Mouse (Mus musculus): ENCODE data around the gene Ccdc6. TPM values are rescaled to one million over a fixed set of nuclear protein-coding genes. Genes with fewer than 3 reads are reported as not detected.
A peak's percentile ranks its signal among the peaks of the same experiment; 100 is the strongest.

The Ccdc6 gene
- total RNA-seq, 2 experiments from 2014 or later, result 56.9 to 62.9 TPM

- DNase-seq (ENCODE audit: extremely low spot score in 1 of 2, low spot score in 1 of 2), result no peak
Observed at GRCm38 (mm10) chr10:70125491-70125890, 28.6 kb downstream of the Ccdc6 start.

- no peak for DNase-seq (ENCODE audit: extremely low spot score in 1 of 2, low spot score in 1 of 2)
Observed at GRCm38 (mm10) chr10:70127273-70127672, 30.4 kb downstream of the Ccdc6 start.

GRCm38 (mm10) chr10:70128408-70128807, 31.5 kb downstream of the Ccdc6 start:
- DNase-seq (ENCODE audit: extremely low spot score in 1 of 2, low spot score in 1 of 2), result no peak

- DNase-seq (ENCODE audit: extremely low spot score in 1 of 2, low spot score in 1 of 2), result no peak
Observed at GRCm38 (mm10) chr10:70132087-70132560, 35.2 kb downstream of the Ccdc6 start.

GRCm38 (mm10) chr10:70132714-70133113, 35.8 kb downstream of the Ccdc6 start:
- no peak for DNase-seq (ENCODE audit: extremely low spot score in 1 of 2, low spot score in 1 of 2)

- DNase-seq (ENCODE audit: extremely low spot score in 1 of 2, low spot score in 1 of 2), result peak; percentile 24 to 31
Observed at GRCm38 (mm10) chr10:70133188-70133587, 36.3 kb downstream of the Ccdc6 start.

GRCm38 (mm10) chr10:70135680-70136079, 38.8 kb downstream of the Ccdc6 start:
- no peak for DNase-seq (ENCODE audit: extremely low spot score in 1 of 2, low spot score in 1 of 2)

- DNase-seq (ENCODE audit: extremely low spot score in 1 of 2, low spot score in 1 of 2), result no peak
Observed at GRCm38 (mm10) chr10:70137652-70138051, 40.7 kb downstream of the Ccdc6 start.

GRCm38 (mm10) chr10:70138150-70138549, 41.2 kb downstream of the Ccdc6 start:
- no peak for DNase-seq (ENCODE audit: extremely low spot score in 1 of 2, low spot score in 1 of 2)

GRCm38 (mm10) chr10:70139368-70139767, 42.4 kb downstream of the Ccdc6 start:
- no peak for DNase-seq (ENCODE audit: extremely low spot score in 1 of 2, low spot score in 1 of 2)

GRCm38 (mm10) chr10:70140414-70140813, 43.5 kb downstream of the Ccdc6 start:
- DNase-seq (ENCODE audit: extremely low spot score in 1 of 2, low spot score in 1 of 2), result no peak

GRCm38 (mm10) chr10:70142623-70143022, 45.7 kb downstream of the Ccdc6 start:
- DNase-seq (ENCODE audit: extremely low spot score in 1 of 2, low spot score in 1 of 2), result no peak

GRCm38 (mm10) chr10:70144004-70144557, 47.2 kb downstream of the Ccdc6 start:
- DNase-seq (ENCODE audit: extremely low spot score in 1 of 2, low spot score in 1 of 2), result no peak

GRCm38 (mm10) chr10:70145873-70146272, 49.0 kb downstream of the Ccdc6 start:
- DNase-seq (ENCODE audit: extremely low spot score in 1 of 2, low spot score in 1 of 2), result no peak

- no peak for DNase-seq (ENCODE audit: extremely low spot score in 1 of 2, low spot score in 1 of 2)
Observed at GRCm38 (mm10) chr10:70149093-70149492, 52.2 kb downstream of the Ccdc6 start.

- no peak for DNase-seq (ENCODE audit: extremely low spot score in 1 of 2, low spot score in 1 of 2)
Observed at GRCm38 (mm10) chr10:70150301-70150700, 53.4 kb downstream of the Ccdc6 start.

GRCm38 (mm10) chr10:70151171-70151570, 54.2 kb downstream of the Ccdc6 start:
- no peak for DNase-seq (ENCODE audit: extremely low spot score in 1 of 2, low spot score in 1 of 2)

- DNase-seq (ENCODE audit: extremely low spot score in 1 of 2, low spot score in 1 of 2), result no peak
Observed at GRCm38 (mm10) chr10:70152190-70152743, 55.3 kb downstream of the Ccdc6 start.

- no peak for DNase-seq (ENCODE audit: extremely low spot score in 1 of 2, low spot score in 1 of 2)
Observed at GRCm38 (mm10) chr10:70153810-70154209, 56.9 kb downstream of the Ccdc6 start.

- DNase-seq (ENCODE audit: extremely low spot score in 1 of 2, low spot score in 1 of 2), result no peak
Observed at GRCm38 (mm10) chr10:70156431-70157165, 59.7 kb downstream of the Ccdc6 start.

- DNase-seq (ENCODE audit: extremely low spot score in 1 of 2, low spot score in 1 of 2), result no peak
Observed at GRCm38 (mm10) chr10:70159651-70160320, 62.9 kb downstream of the Ccdc6 start.

Data from layer of hippocampus, postnatal 25 days (tissue).